Mouse (Mus musculus) small intestine, adult 2 months (tissue): ENCODE data around the gene Gpr158.

Experiments used
- CTCF ChIP-seq: fragments of 200-500 bp; IDR thresholded peaks from 2 replicates; pipeline ENCODE4 v1.5.1; 2012; ENCODE audit warnings: low read depth, mild to moderate bottlenecking, control low read depth, inconsistent platforms, low read length, moderate library complexity, mixed read lengths; ENCODE audit not compliant: insufficient replicate concordance, insufficient read length; ENCODE audit errors: extremely low read depth
- POLR2A ChIP-seq: fragments of 200-500 bp; IDR thresholded peaks from 2 replicates; pipeline ENCODE4 v1.6.1; 2012; ENCODE audit warnings: low read depth, mild to moderate bottlenecking, control low read depth, inconsistent platforms, low read length, moderate library complexity

- TF ChIP-seq CTCF (no peak), POLR2A (no peak)
Measured at GRCm38 (mm10) chr2:21676084-21676838, 308.9 kb downstream of the Gpr158 start.
